In genomic region chr19:53130399-53131175, GRCm38 (mm10) we compare ENCODE assay signal across 10 mouse cellular contexts. TPM values are rescaled to one million over a fixed set of nuclear protein-coding genes. Genes with fewer than 3 reads are reported as not detected.
DNase-seq lines count a peak whose midpoint lies in the region; ATAC-seq and TF ChIP-seq lines count a peak whose summit lies in the region.
"Had no signal": no experiment of that assay in that cellular context is flagged by ENCODE, and none has a peak within 500 bp of the region (broad histone marks: within the 10 kb centered on the region; RNA-seq: fewer than 3 reads in every experiment).

No protein-coding gene starts in this region.

- H3K9me3 ChIP-seq in liver, embryonic 12.5 days (replicated peaks): no peaks in the 10 kb centered on the region
- H3K9me3 ChIP-seq in heart, embryonic 10.5 days: no peaks in the 10 kb centered on the region
- H3K9me3 ChIP-seq in kidney, postnatal 0 days (replicated peaks; ENCODE audit: low read length): no peaks in the 10 kb centered on the region
- H3K9me3 ChIP-seq in stomach, embryonic 15.5 days: no peaks in the 10 kb centered on the region
- H3K9me3 ChIP-seq in intestine, embryonic 16.5 days (ENCODE audit: control insufficient read depth, low read length): no peaks in the 10 kb centered on the region

- DNase-seq in liver, adult 2 months (ENCODE audit: extremely low read depth, low read depth, low spot score): no peak
- peak; percentile 69 for DNase-seq in heart, embryonic 10.5 days (ENCODE audit: low spot score)
- peak; percentile 83 for DNase-seq in kidney, postnatal 0 days (ENCODE audit: low spot score)
- DNase-seq in layer of hippocampus, adult 18-20 months (ENCODE audit: low spot score in 2 of 2): no peak
- DNase-seq: cerebellum, adult 9-11 months; forebrain, postnatal 0 days had no signal

- no peaks in the 10 kb centered on the region for H3K79me2 ChIP-seq in liver, adult 2 months (ENCODE audit: control insufficient read depth, insufficient read depth, low read length)

- no peak for ATAC-seq in liver, embryonic 12.5 days
- ATAC-seq in kidney, postnatal 0 days (replicated peaks; ENCODE audit: low FRiP score, low read depth): peak; percentile 62; the same call in 1 of the 2 replicates
- peak; percentile 49; the same call in 1 of the 2 replicates for ATAC-seq in stomach, embryonic 15.5 days (ENCODE audit: insufficient read depth, low FRiP score, low read depth)
- ATAC-seq in intestine, embryonic 16.5 days: no peak
- ATAC-seq: forebrain, postnatal 0 days had no signal

- H3K27ac ChIP-seq in liver, adult 2 months (replicated peaks; ENCODE audit: insufficient read depth, low read depth, low read length): 0 out of 2 replicates have a peak overlapping the region, but pooled peaks have one; percentile 10
- H3K27ac ChIP-seq in liver, embryonic 12.5 days: no peak overlapping the region
- peak overlapping the region; percentile 64 for H3K27ac ChIP-seq in heart, embryonic 10.5 days
- peak overlapping the region; percentile 63 for H3K27ac ChIP-seq in kidney, postnatal 0 days
- H3K27ac ChIP-seq in stomach, embryonic 15.5 days: 0 out of 2 replicates have a peak overlapping the region, but pooled peaks have one; percentile 6
- no peak overlapping the region for H3K27ac ChIP-seq in intestine, embryonic 16.5 days (ENCODE audit: low read length)

- 88% methylated on average over 15 of the region's 16 CpGs for WGBS in liver, adult 2 months
- 70% methylated on average over 15 of the region's 16 CpGs for WGBS in liver, embryonic 12.5 days (ENCODE audit: insufficient replicate concordance)
- 71% methylated on average over 15 of the region's 16 CpGs for WGBS in heart, embryonic 10.5 days
- WGBS in kidney, postnatal 0 days: 80% methylated on average over 15 of the region's 16 CpGs
- 71% methylated on average over 16 of the region's 16 CpGs for WGBS in stomach, embryonic 15.5 days
- 81% methylated on average over 15 of the region's 16 CpGs for WGBS in intestine, embryonic 16.5 days

- H3K36me3 ChIP-seq in liver, adult 2 months (ENCODE audit: control insufficient read depth, insufficient read depth, low read length): no peaks in the 10 kb centered on the region
- H3K36me3 ChIP-seq in liver, embryonic 12.5 days: no peaks in the 10 kb centered on the region
- H3K36me3 ChIP-seq in heart, embryonic 10.5 days: no peaks in the 10 kb centered on the region
- no peaks in the 10 kb centered on the region for H3K36me3 ChIP-seq in kidney, postnatal 0 days (ENCODE audit: insufficient read depth, low read length)
- no peaks in the 10 kb centered on the region for H3K36me3 ChIP-seq in stomach, embryonic 15.5 days
- H3K36me3 ChIP-seq in intestine, embryonic 16.5 days (ENCODE audit: control insufficient read depth, insufficient read depth, low read length): no peaks in the 10 kb centered on the region

- no peak for TF ChIP-seq POLR2A in liver, adult 2 months (IDR thresholded peaks at IDR 0.05; ENCODE audit: extremely low read depth, insufficient read depth, low read length)

- H3K4me3 ChIP-seq in liver, adult 2 months (ENCODE audit: insufficient read depth, low read depth, low read length): no peak overlapping the region
- no peak overlapping the region for H3K4me3 ChIP-seq in liver, embryonic 12.5 days
- no peak overlapping the region for H3K4me3 ChIP-seq in heart, embryonic 10.5 days
- H3K4me3 ChIP-seq in kidney, postnatal 0 days (replicated peaks; ENCODE audit: low read depth, low read length): no peak overlapping the region
- no peak overlapping the region for H3K4me3 ChIP-seq in stomach, embryonic 15.5 days (replicated peaks)
- no peak overlapping the region for H3K4me3 ChIP-seq in intestine, embryonic 16.5 days (ENCODE audit: low read length)

- no peak overlapping the region for H3K9ac ChIP-seq in liver, adult 2 months (ENCODE audit: low read depth, low read length)
- no peak overlapping the region for H3K9ac ChIP-seq in liver, embryonic 12.5 days
- H3K9ac ChIP-seq in kidney, postnatal 0 days (ENCODE audit: low read depth, low read length): no peak overlapping the region
- no peak overlapping the region for H3K9ac ChIP-seq in stomach, embryonic 15.5 days
- H3K9ac ChIP-seq in intestine, embryonic 16.5 days (ENCODE audit: low read depth, low read length): no peak overlapping the region
- H3K9ac ChIP-seq: forebrain, postnatal 0 days had no signal

- H3K4me2 ChIP-seq in liver, embryonic 12.5 days: no peak overlapping the region
- H3K4me2 ChIP-seq in kidney, postnatal 0 days (ENCODE audit: low read length): no peak overlapping the region
- H3K4me2 ChIP-seq in stomach, embryonic 15.5 days: no peak overlapping the region
- H3K4me2 ChIP-seq in intestine, embryonic 16.5 days (ENCODE audit: low read depth, low read length): no peak overlapping the region

- TF ChIP-seq CTCF in liver, adult 2 months (IDR thresholded peaks at IDR 0.05; ENCODE audit: low read depth, low read length): no peak
- no peak for TF ChIP-seq CTCF in kidney, postnatal 0 days (IDR thresholded peaks at IDR 0.05; ENCODE audit: low read depth)

- no peaks in the 10 kb centered on the region for H3K4me1 ChIP-seq in liver, adult 2 months (ENCODE audit: control insufficient read depth, insufficient read depth, low read length)
- peaks cover 41% of the 10 kb centered on the region for H3K4me1 ChIP-seq in liver, embryonic 12.5 days
- peaks cover 48% of the 10 kb centered on the region for H3K4me1 ChIP-seq in heart, embryonic 10.5 days
- peaks cover 12% of the 10 kb centered on the region for H3K4me1 ChIP-seq in kidney, postnatal 0 days (replicated peaks; ENCODE audit: insufficient read depth, low read length)
- peaks cover 15% of the 10 kb centered on the region; the same call in 1 of the 2 replicates for H3K4me1 ChIP-seq in stomach, embryonic 15.5 days
- H3K4me1 ChIP-seq in intestine, embryonic 16.5 days (ENCODE audit: control insufficient read depth, insufficient read depth, low read length): peaks cover 15% of the 10 kb centered on the region

- no peaks in the 10 kb centered on the region; the same call in 1 of the 2 replicates for H3K27me3 ChIP-seq in liver, adult 2 months (ENCODE audit: control insufficient read depth, insufficient read depth, low read length)
- H3K27me3 ChIP-seq in liver, embryonic 12.5 days (replicated peaks): peaks cover 16% of the 10 kb centered on the region
- H3K27me3 ChIP-seq in heart, embryonic 10.5 days (ENCODE audit: insufficient read depth, poor library complexity, severe bottlenecking): no peaks in the 10 kb centered on the region
- no peaks in the 10 kb centered on the region for H3K27me3 ChIP-seq in kidney, postnatal 0 days (ENCODE audit: insufficient read depth, low read length)
- no peaks in the 10 kb centered on the region for H3K27me3 ChIP-seq in stomach, embryonic 15.5 days (replicated peaks)
- H3K27me3 ChIP-seq in intestine, embryonic 16.5 days (replicated peaks; ENCODE audit: control insufficient read depth, insufficient read depth, low read length): no peaks in the 10 kb centered on the region
- H3K27me3 ChIP-seq: CH12.LX had no signal

RNA-seq across cellular contexts. Expression of gene Add3, which starts 9.7 kb away (rescaled TPM):
- 10.9 and 12.1 TPM in 2 replicates for total RNA-seq in liver, adult 2 months (2014; rRNA removed)
- 4.0 and 4.3 TPM in 2 replicates for polyA plus RNA-seq in liver, adult 2 months (2012; rRNA removed)
- polyA plus RNA-seq in liver, embryonic 12.5 days (2016; fragmentation: Nextera tagmentation; extraction: Ambion mirVana): 42.1 and 42.2 TPM in 2 replicates
- 128 and 173 TPM in 2 replicates for polyA plus RNA-seq in heart, embryonic 10.5 days (2016; fragmentation: Nextera tagmentation; extraction: Ambion mirVana)
- 66.5 and 72.9 TPM in 2 replicates for polyA plus RNA-seq in kidney, postnatal 0 days (2015; fragmentation: Nextera tagmentation; extraction: Ambion mirVana)
- polyA plus RNA-seq in stomach, embryonic 15.5 days (2015; fragmentation: Nextera tagmentation; extraction: Ambion mirVana): 89.0 and 96.1 TPM in 2 replicates
- 120 and 121 TPM in 2 replicates for polyA plus RNA-seq in intestine, embryonic 16.5 days (2015; fragmentation: Nextera tagmentation; extraction: Ambion mirVana)
- 100 to 1,000 TPM; 126 to 129 TPM for total RNA-seq in layer of hippocampus, adult 18-20 months (2021)

Comparison
In these comparisons a context has a peak if more than half of its experiments do, and no peak if none do; other contexts are left out.
1. H3K27ac ChIP-seq: peak in liver, adult 2 months (single experiment), heart, embryonic 10.5 days (single experiment), kidney, postnatal 0 days (single experiment) and stomach, embryonic 15.5 days (single experiment); none in liver, embryonic 12.5 days (single experiment) and intestine, embryonic 16.5 days (single experiment).
2. DNase-seq: peak in heart, embryonic 10.5 days (single experiment) and kidney, postnatal 0 days (single experiment); none in liver, adult 2 months (single experiment) and layer of hippocampus, adult 18-20 months (0 of 2).
3. ATAC-seq: peak in kidney, postnatal 0 days (single experiment) and stomach, embryonic 15.5 days (single experiment); none in liver, embryonic 12.5 days (single experiment) and intestine, embryonic 16.5 days (single experiment).